Mouse (Mus musculus) gastrocnemius, adult 8-10 months (tissue): ENCODE data around the gene Gm26566. TPM values are rescaled to one million over a fixed set of nuclear protein-coding genes. Genes with fewer than 3 reads are reported as not detected.
"Not testable (repeated sequence)": the region's sequence is repeated elsewhere in the genome, so short reads cannot be mapped to it uniquely, and the experiment has no call there.

Experiments
- DNase-seq, 2 experiments: peaks; one replicate each; pipeline ENCODE4 v3.0.0; 2022; ENCODE audit warnings: low spot score in 2 of 2
- total RNA-seq, 4 experiments: library from RNA; stranded (reverse); gene quantifications; 2 replicates each; pipeline ENCODE4 v1.2.4; 2022

The Gm26566 gene
- total RNA-seq, 4 experiments from 2014 or later: 0.24 to 0.51 (median 0.38) TPM; not detected in 1

DNA sequence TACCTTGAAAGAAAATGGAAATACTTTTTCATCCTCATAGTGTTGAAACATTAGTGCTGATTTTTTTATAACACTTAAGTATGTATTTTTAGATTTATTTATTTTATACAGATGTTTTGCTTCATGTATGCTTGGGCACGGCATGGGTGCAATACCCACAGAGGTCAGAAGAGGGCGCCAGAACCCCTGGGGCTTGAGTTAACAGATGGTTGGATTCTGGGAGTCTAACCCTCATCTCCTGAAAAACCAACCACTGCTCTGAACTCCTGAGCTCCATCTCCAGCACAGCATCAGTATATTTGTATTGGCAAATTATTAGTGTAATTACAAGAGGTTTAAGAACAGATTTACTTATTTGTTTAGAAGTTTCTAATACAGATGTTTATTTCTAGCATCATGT lies 16.9 kb downstream of the Gm26566 start:
- DNase-seq: peak in 1 of 2 experiments; percentile 27

DNA sequence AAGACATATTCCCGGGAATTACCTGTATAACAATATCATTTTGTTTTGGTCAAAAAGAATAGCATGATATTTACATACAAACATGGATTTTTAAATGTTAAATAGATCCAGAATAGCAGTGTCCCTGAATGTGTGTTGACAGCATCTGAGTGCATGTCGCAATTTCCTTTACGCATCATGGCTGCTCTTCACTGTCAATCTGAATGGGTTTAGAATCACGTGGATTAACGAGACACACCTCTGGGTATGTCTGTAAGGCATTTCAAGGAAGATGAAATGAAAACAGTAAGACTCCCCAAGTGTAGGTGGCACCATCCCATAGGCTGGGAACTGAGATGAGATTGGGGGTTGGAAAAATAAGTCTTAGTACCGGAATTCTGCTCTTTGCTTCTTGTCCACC lies 17.4 kb downstream of the Gm26566 start:
- DNase-seq: no peak

- DNase-seq: no peak
Observed at GRCm38 (mm10) chr4:88741426-88741825, 19.8 kb downstream of the Gm26566 start.

- DNase-seq: no peak
Observed at GRCm38 (mm10) chr4:88742771-88743371, 21.3 kb downstream of the Gm26566 start.

GRCm38 (mm10) chr4:88744207-88744606 lies 22.6 kb downstream of the Gm26566 start:
- no peak for DNase-seq

DNA sequence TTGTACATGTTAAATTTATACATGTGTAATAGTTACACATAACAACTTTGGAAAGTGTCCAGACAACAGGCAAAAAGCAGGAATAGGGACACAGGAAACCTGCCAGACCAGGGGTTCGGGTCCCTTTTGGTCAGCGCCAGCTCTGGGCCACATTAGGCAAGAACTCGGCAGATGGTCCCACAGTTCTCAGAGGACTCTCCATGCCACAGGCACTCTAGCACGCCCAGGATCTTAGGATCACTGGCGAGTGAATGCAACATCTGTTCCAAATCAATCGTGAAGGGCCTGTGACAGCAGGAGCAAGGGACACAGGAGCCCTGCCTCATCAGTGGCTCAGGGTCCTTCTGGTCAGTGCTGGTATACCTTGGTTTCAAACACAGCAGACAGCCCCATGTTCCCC lies 28.3 kb downstream of the Gm26566 start:
- DNase-seq: no peak

- DNase-seq: peak; percentile 64 to 71
Observed at GRCm38 (mm10) chr4:88754818-88755340, 33.3 kb downstream of the Gm26566 start, which contains the start of gene Gm13271. Gene Gm13271 (plus strand): TSS chr4:88754868.

GRCm38 (mm10) chr4:88756581-88757513 lies 35.2 kb downstream of the Gm26566 start:
- DNase-seq: not testable (repeated sequence)

- peak; percentile 85 to 88 for DNase-seq
Observed at GRCm38 (mm10) chr4:88757628-88758031, 36.0 kb downstream of the Gm26566 start.

- not testable (repeated sequence) for DNase-seq
Observed at GRCm38 (mm10) chr4:88758751-88759150, 37.1 kb downstream of the Gm26566 start.

DNA sequence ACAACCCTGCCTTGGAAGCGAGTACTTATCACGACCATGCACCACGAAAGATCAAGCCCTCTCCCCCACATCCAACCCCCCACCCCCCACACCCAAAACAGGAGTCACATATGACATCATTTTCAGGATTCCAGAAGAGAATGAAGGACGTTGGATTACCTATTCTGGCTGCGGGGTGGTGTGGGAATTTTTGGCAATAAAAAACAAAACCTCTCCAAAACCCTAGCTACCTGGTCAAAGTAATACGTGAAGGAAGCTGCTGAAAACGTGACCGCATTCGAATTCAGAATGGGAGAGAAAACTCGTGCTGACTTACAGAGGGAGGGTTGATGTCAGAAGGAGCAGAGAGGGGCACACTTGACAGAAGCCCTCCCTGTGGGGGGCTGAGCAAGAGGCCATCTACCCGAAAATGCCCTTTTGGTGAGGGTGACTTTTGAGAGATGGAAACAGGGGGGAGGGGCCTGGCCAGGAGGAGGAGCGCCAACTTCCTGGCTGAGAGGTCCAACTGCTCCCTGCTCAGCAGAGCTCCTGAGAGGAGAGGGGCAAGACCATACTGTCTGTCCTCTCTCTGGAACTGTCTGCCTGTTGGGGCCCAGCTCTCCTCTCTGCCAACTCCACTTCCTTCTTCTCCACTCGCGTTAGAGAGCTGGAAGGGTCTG lies 38.1 kb downstream of the Gm26566 start, which contains the start of gene Gm13283:
Gm13283 (plus strand) TSS at position 510 of the 659 bp plus-strand sequence.
- peak in 1 of 2 experiments; percentile 13 for DNase-seq

DNA sequence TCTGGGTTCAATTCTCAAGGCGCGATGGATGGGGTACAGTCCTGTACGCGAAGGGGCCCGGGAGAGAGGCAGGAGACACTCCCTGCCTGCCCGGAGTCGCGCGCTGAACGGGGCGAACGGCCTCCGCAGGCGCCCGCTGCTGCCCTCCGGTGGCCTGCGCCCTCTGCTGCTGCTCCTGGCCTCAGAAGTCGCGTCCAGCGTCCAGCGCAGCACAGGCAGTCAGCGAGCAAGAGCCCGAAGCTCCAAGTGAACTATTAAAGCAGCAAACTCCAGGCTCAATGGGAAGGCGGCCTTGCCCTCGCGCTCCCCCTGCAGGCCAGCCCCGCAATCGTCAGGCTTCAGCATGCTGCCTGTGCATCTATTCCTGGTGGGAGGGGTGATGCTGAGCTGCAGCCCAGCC lies 38.8 kb downstream of the Gm26566 start:
- DNase-seq: peak; percentile 46 to 65

GRCm38 (mm10) chr4:88761776-88762175 lies 40.2 kb downstream of the Gm26566 start:
- peak; percentile 49 to 64 for DNase-seq

- not testable (repeated sequence) for DNase-seq
Observed at GRCm38 (mm10) chr4:88762341-88762740, 40.7 kb downstream of the Gm26566 start.

GRCm38 (mm10) chr4:88763384-88764018 lies 41.9 kb downstream of the Gm26566 start:
- DNase-seq: peak; percentile 23 to 52

Other genes with a start within 250 kb of the Gm26566 start
- gene Ifnb1, start 199.0 kb upstream of the Gm26566 start, total RNA-seq: not detected
- gene Ifna15, start 163.6 kb upstream of the Gm26566 start, total RNA-seq: not detected
- not detected for gene Ifna14, start 150.0 kb upstream of the Gm26566 start, total RNA-seq
- gene Ifna9, start 129.4 kb upstream of the Gm26566 start, total RNA-seq: not detected
- gene Ifna12, start 118.4 kb upstream of the Gm26566 start, total RNA-seq: not detected
- not detected for gene C87499, start 87.4 kb upstream of the Gm26566 start, total RNA-seq
- not detected for gene Ifna13, start 77.3 kb upstream of the Gm26566 start, total RNA-seq
- gene Ifna16, start 44.9 kb upstream of the Gm26566 start, total RNA-seq: not detected
- not detected for gene Ifna2, start 37.9 kb upstream of the Gm26566 start, total RNA-seq
- not detected for gene Ifnab, start 30.4 kb upstream of the Gm26566 start, total RNA-seq
- gene Klhl9, start 660 bp downstream of the Gm26566 start, total RNA-seq: 10 to 100 TPM; 54.5 to 64.5 (median 57.9) TPM
- gene Gm13271, start 33.1 kb downstream of the Gm26566 start, total RNA-seq: not detected
- not detected for gene Gm13283, start 38.3 kb downstream of the Gm26566 start, total RNA-seq
- not detected for gene Gm13290, start 52.0 kb downstream of the Gm26566 start, total RNA-seq
- gene Gm13289, start 55.1 kb downstream of the Gm26566 start, total RNA-seq: not detected
- not detected for gene Gm13272, start 58.0 kb downstream of the Gm26566 start, total RNA-seq
- gene Ifnz, start 60.3 kb downstream of the Gm26566 start, total RNA-seq: not detected
- not detected for gene Gm13276, start 63.9 kb downstream of the Gm26566 start, total RNA-seq
- not detected for gene Gm13277, start 66.8 kb downstream of the Gm26566 start, total RNA-seq
- not detected for gene Gm13278, start 69.7 kb downstream of the Gm26566 start, total RNA-seq
- not detected for gene Gm13275, start 72.7 kb downstream of the Gm26566 start, total RNA-seq
- gene Gm13279, start 75.6 kb downstream of the Gm26566 start, total RNA-seq: not detected
- not detected for gene Gm13285, start 77.9 kb downstream of the Gm26566 start, total RNA-seq
- not detected for gene Gm13287, start 81.4 kb downstream of the Gm26566 start, total RNA-seq
- not detected for gene Gm13288, start 83.7 kb downstream of the Gm26566 start, total RNA-seq
- not detected for gene Ifna7, start 94.4 kb downstream of the Gm26566 start, total RNA-seq
- not detected for gene Ifna11, start 98.2 kb downstream of the Gm26566 start, total RNA-seq
- not detected for gene Ifna6, start 105.6 kb downstream of the Gm26566 start, total RNA-seq
- gene Ifna5, start 113.7 kb downstream of the Gm26566 start, total RNA-seq: not detected
- gene Ifna4, start 120.1 kb downstream of the Gm26566 start, total RNA-seq: not detected
- gene Ifna1, start 128.3 kb downstream of the Gm26566 start, total RNA-seq: not detected
- gene Ifne, start 158.4 kb downstream of the Gm26566 start, total RNA-seq: not detected